Mouse (Mus musculus): ENCODE results near the gene Nfs1.

- TF ChIP-seq CTCF (IDR thresholded peaks at IDR 0.05 in 2 of 3, conservative IDR thresholded peaks at IDR 0.05 in 1 of 3; ENCODE audit: control insufficient read depth in 1 of 3, insufficient read depth in 1 of 3, low read depth in 2 of 3, low read length in 3 of 3, poor library complexity in 1 of 3, severe bottlenecking in 1 of 3) (peak in 1 of 3 experiments; percentile 39; a peak in 2 of 6 replicates), ZC3H11A (IDR thresholded peaks at IDR 0.05; ENCODE audit: low read depth, low read length) (no peak), CHD2 (IDR thresholded peaks at IDR 0.05; ENCODE audit: low read length) (no peak), MAFK (IDR thresholded peaks at IDR 0.05; ENCODE audit: borderline replicate concordance, low read depth, low read length) (no peak), HCFC1 (IDR thresholded peaks at IDR 0.05; ENCODE audit: low read depth, low read length) (no peak), POLR2A (IDR thresholded peaks at IDR 0.05; ENCODE audit: control insufficient read depth in 1 of 2, insufficient read depth in 1 of 2, low read depth in 1 of 2, low read length in 2 of 2, poor library complexity in 1 of 2) (no peak), BHLHE40 (IDR thresholded peaks at IDR 0.05; ENCODE audit: borderline replicate concordance, low read depth, low read length) (no peak), ZNF384 (IDR thresholded peaks at IDR 0.05; ENCODE audit: low read depth, low read length) (no peak), EP300 (IDR thresholded peaks at IDR 0.05; ENCODE audit: low read depth in 1 of 2, low read length in 2 of 2) (no peak), NRF1 (IDR thresholded peaks at IDR 0.05; ENCODE audit: insufficient read depth, low read depth, low read length, poor library complexity, severe bottlenecking) (no peak), MAZ (IDR thresholded peaks at IDR 0.05; ENCODE audit: low read depth, low read length) (no peak), KAT2A (conservative IDR thresholded peaks at IDR 0.05; ENCODE audit: low read depth, low read length) (no peak)
Observed at GRCm38 (mm10) chr2:156191540-156191939, 47.6 kb upstream of the Nfs1 start.

Data from MEL (cell line).